Mouse (Mus musculus) kidney, embryonic 14.5 days (tissue): ENCODE results near the gene Snx15. TPM values are rescaled to one million over a fixed set of nuclear protein-coding genes. Genes with fewer than 3 reads are reported as not detected.

Experiments used
- ATAC-seq: fragments of 200-750 bp; cut with Nextera tagmentation; 2 replicates; pipeline ENCODE4 v1.8.0; 2017; ENCODE audit warnings: moderate number of reproducible peaks, mild to moderate bottlenecking, moderate TSS enrichment, moderate library complexity; ENCODE audit not compliant: low FRiP score, low TSS enrichment
- H3K27ac ChIP-seq: fragments of 300-500 bp; sonication (generic); 2 replicates; pipeline ENCODE4 v1.5.1; 2014; ENCODE audit warnings: low read depth, mild to moderate bottlenecking, low read length, moderate library complexity, mixed read lengths
- H3K27me3 ChIP-seq: fragments of 300-500 bp; sonication (generic); 2 replicates; pipeline ENCODE4 v1.6.1; 2014; ENCODE audit warnings: mild to moderate bottlenecking, low read length; ENCODE audit not compliant: control insufficient read depth, insufficient read depth
- H3K36me3 ChIP-seq: fragments of 300-500 bp; sonication (generic); 2 replicates; pipeline ENCODE4 v1.6.1; 2014; ENCODE audit warnings: low read length, mixed read lengths; ENCODE audit not compliant: control insufficient read depth, insufficient read depth
- H3K4me1 ChIP-seq: fragments of 300-500 bp; sonication (generic); 2 replicates; pipeline ENCODE4 v1.6.1; 2014; ENCODE audit warnings: low read length, mixed read lengths; ENCODE audit not compliant: control insufficient read depth, insufficient read depth
- H3K4me2 ChIP-seq: fragments of 300-500 bp; sonication (generic); replicated peaks from 2 replicates; pipeline ENCODE4 v1.6.1; 2014; ENCODE audit warnings: low read depth, mild to moderate bottlenecking, low read length
- H3K4me3 ChIP-seq: fragments of 300-500 bp; sonication (generic); 2 replicates; pipeline ENCODE4 v1.5.1; 2014; ENCODE audit warnings: mild to moderate bottlenecking, low read length
- H3K9ac ChIP-seq: fragments of 300-500 bp; sonication (generic); 2 replicates; pipeline ENCODE4 v1.6.1; 2014; ENCODE audit warnings: low read depth, mild to moderate bottlenecking, low read length, moderate library complexity
- H3K9me3 ChIP-seq: fragments of 300-500 bp; sonication (generic); 2 replicates; pipeline ENCODE4 v1.6.1; 2016; ENCODE audit warnings: low read length; ENCODE audit not compliant: control insufficient read depth
- WGBS: fragments of 180-500 bp; shearing (Covaris S2); extraction: QIAGEN DNeasy Blood & Tissue Kit; methylation state at CpG from one replicate; pipeline ENCODE4 v1.1.7; 2014; 5-methylcytosine and 5-hydroxymethylcytosine counted together
- polyA plus RNA-seq: library from polyadenylated mRNA; unstranded; fragments of >200 nt; fragmentation: Nextera tagmentation; extraction: Ambion mirVana; gene quantifications from 2 replicates; pipeline ENCODE4 v1.2.1, GENCODE M21; 2014

Snx15 gene
- polyA plus RNA-seq, 1 experiment from 2014 or later, result 29.6 TPM

- Histone ChIP-seq H3K9ac (peak overlapping the region; percentile 76), H3K4me2 (peak overlapping the region; percentile 63), H3K9me3 (no peaks in the 10 kb centered on the region), H3K27ac (no peak overlapping the region), H3K36me3 (peaks cover 56% of the 10 kb centered on the region), H3K27me3 (no peaks in the 10 kb centered on the region), H3K4me3 (peak overlapping the region; percentile 71), H3K4me1 (peaks cover 14% of the 10 kb centered on the region)
- peak; percentile 88 for ATAC-seq
- WGBS, result 1% methylated on average over 17 of the region's 17 CpGs
Observed at GRCm38 (mm10) chr19:6085417-6085879, 42.7 kb downstream of the Snx15 start.

GRCm38 (mm10) chr19:6084478-6085248 lies 43.4 kb downstream of the Snx15 start, which contains the start of the genes Zfpl1 and Cdca5:
TSS of gene Zfpl1 (minus strand) at chr19:6084956.
TSS of gene Cdca5 (plus strand) at chr19:6084983.
- H3K9ac ChIP-seq, result peak within 1 kb of the TSS; percentile 76
- peak within 1 kb of the TSS; percentile 71 for H3K27ac ChIP-seq
- peak within 1 kb of the TSS; percentile 90 for H3K4me2 ChIP-seq
- peaks cover 14% of the 10 kb centered on the region for H3K4me1 ChIP-seq
- ATAC-seq, result peak; percentile 90
- whole genome bisulfite sequencing, result under 1% methylated on average over 58 of the region's 58 CpGs
- H3K4me3 ChIP-seq, result peak within 1 kb of the TSS; percentile 71
- no peaks in the 10 kb centered on the region for H3K9me3 ChIP-seq
- H3K36me3 ChIP-seq, result peaks cover 54% of the 10 kb centered on the region
- H3K27me3 ChIP-seq, result no peaks in the 10 kb centered on the region

GRCm38 (mm10) chr19:6082156-6082555 lies 45.9 kb downstream of the Snx15 start, which contains the start of gene Gm28374:
TSS of gene Gm28374 (minus strand) at chr19:6082256.
- Histone ChIP-seq H3K9ac (no peak within 1 kb of the TSS; the same call in 1 of the 2 replicates), H3K4me3 (no peak within 1 kb of the TSS), H3K27ac (no peak within 1 kb of the TSS), H3K4me2 (no peak within 1 kb of the TSS), H3K36me3 (peaks cover 33% of the 10 kb centered on the region), H3K9me3 (no peaks in the 10 kb centered on the region), H3K4me1 (peaks cover 14% of the 10 kb centered on the region), H3K27me3 (no peaks in the 10 kb centered on the region)
- no peak for ATAC-seq
- WGBS, result 90% methylated on average over 9 of the region's 9 CpGs

GRCm38 (mm10) chr19:6079983-6080480 lies 48.1 kb downstream of the Snx15 start, which contains the start of gene Tmem262:
TSS of gene Tmem262 (plus strand) at chr19:6080033.
- Histone ChIP-seq H3K4me3 (no peak within 1 kb of the TSS), H3K4me1 (peaks cover 17% of the 10 kb centered on the region), H3K27ac (no peak within 1 kb of the TSS), H3K4me2 (no peak within 1 kb of the TSS), H3K36me3 (peaks cover 24% of the 10 kb centered on the region), H3K9ac (no peak within 1 kb of the TSS), H3K9me3 (no peaks in the 10 kb centered on the region), H3K27me3 (no peaks in the 10 kb centered on the region)
- ATAC-seq, result no peak
- 92% methylated on average over 12 of the region's 12 CpGs for WGBS

GRCm38 (mm10) chr19:6076564-6077393 lies 51.3 kb downstream of the Snx15 start, which contains the start of gene Vps51:
TSS of gene Vps51 (minus strand) at chr19:6077231.
- Histone ChIP-seq H3K4me1 (peaks cover 7% of the 10 kb centered on the region), H3K36me3 (peaks cover 33% of the 10 kb centered on the region), H3K4me2 (peak within 1 kb of the TSS; percentile 91), H3K4me3 (peak within 1 kb of the TSS; percentile 88), H3K9ac (peak within 1 kb of the TSS; percentile 79), H3K9me3 (no peaks in the 10 kb centered on the region), H3K27ac (peak within 1 kb of the TSS; percentile 86), H3K27me3 (no peaks in the 10 kb centered on the region)
- peak; percentile 78 for ATAC-seq
- WGBS, result under 1% methylated on average over 33 of the region's 33 CpGs

GRCm38 (mm10) chr19:6073889-6074288 lies 54.2 kb downstream of the Snx15 start:
- Histone ChIP-seq H3K27me3 (no peaks in the 10 kb centered on the region), H3K4me1 (peaks cover 7% of the 10 kb centered on the region), H3K36me3 (peaks cover 43% of the 10 kb centered on the region), H3K4me3 (no peak overlapping the region), H3K27ac (no peak overlapping the region), H3K4me2 (no peak overlapping the region), H3K9ac (no peak overlapping the region), H3K9me3 (no peaks in the 10 kb centered on the region)
- WGBS, result 90% methylated on average over 5 of the region's 5 CpGs
- no peak for ATAC-seq

GRCm38 (mm10) chr19:6071261-6071660 lies 56.8 kb downstream of the Snx15 start:
- Histone ChIP-seq H3K36me3 (peaks cover 46% of the 10 kb centered on the region), H3K4me1 (peaks cover 19% of the 10 kb centered on the region)

GRCm38 (mm10) chr19:6070571-6071250 lies 57.4 kb downstream of the Snx15 start:
- Histone ChIP-seq H3K4me3 (no peak overlapping the region), H3K4me2 (no peak overlapping the region), H3K36me3 (peaks cover 46% of the 10 kb centered on the region), H3K4me1 (peaks cover 17% of the 10 kb centered on the region), H3K27me3 (no peaks in the 10 kb centered on the region), H3K27ac (no peak overlapping the region), H3K9ac (no peak overlapping the region), H3K9me3 (no peaks in the 10 kb centered on the region)
- no peak for ATAC-seq
- WGBS, result 92% methylated on average over 31 of the region's 31 CpGs

More at GRCm38 (mm10) chr19:6071261-6071660, 56.8 kb downstream of the Snx15 start:
- no peak overlapping the region for H3K27ac ChIP-seq
- 94% methylated on average over 19 of the region's 19 CpGs for WGBS
- no peak for ATAC-seq
- H3K4me3 ChIP-seq, result no peak overlapping the region
- H3K9ac ChIP-seq, result no peak overlapping the region
- H3K27me3 ChIP-seq, result no peaks in the 10 kb centered on the region
- no peak overlapping the region for H3K4me2 ChIP-seq
- no peaks in the 10 kb centered on the region for H3K9me3 ChIP-seq
